Mouse (Mus musculus) monocyte, adult 59 days (primary cell): Measurements from ENCODE around the gene Nxph1. TPM values are rescaled to one million over a fixed set of nuclear protein-coding genes. Genes with fewer than 3 reads are reported as not detected.

ENCODE experiments used
- total RNA-seq, 2 experiments: library from RNA; stranded (reverse); gene quantifications; one replicate each; pipeline ENCODE4 v1.2.4; 2023

Nxph1 gene
- total RNA-seq, result not detected

GRCm38 (mm10) chr6:8948131-8948470 lies at the start of gene Nxph1:
Gene Nxph1, plus strand, starts transcription at chr6:8948431.

Other genes starting within 250 kb of the Nxph1 start
- not detected for gene Ica1, start 169.9 kb upstream of the Nxph1 start, total RNA-seq